Mouse (Mus musculus): ENCODE data around the gene Tent5c.

- no peak for TF ChIP-seq CTCF (IDR thresholded peaks at IDR 0.05; ENCODE audit: control insufficient read depth, insufficient read depth, insufficient replicate concordance, low read depth, low read length)
- TF ChIP-seq POLR2A (IDR thresholded peaks at IDR 0.05; ENCODE audit: control insufficient read depth, low read depth, low read length): no peak
Observed at GRCm38 (mm10) chr3:100533429-100533828, 44.3 kb upstream of the Tent5c start.
